Mouse (Mus musculus): Measurements from ENCODE around the gene 1700019D03Rik. TPM values are rescaled to one million over a fixed set of nuclear protein-coding genes. Genes with fewer than 3 reads are reported as not detected.

1700019D03Rik gene
- total RNA-seq (2023), result not detected

GRCm38 (mm10) chr1:53020079-53020478 is at the start of gene 1700019D03Rik:
Gene 1700019D03Rik, minus strand, starts transcription at chr1:53020179.

GRCm38 (mm10) chr1:53061340-53061739 is 41.4 kb upstream of the 1700019D03Rik start, which contains the start of gene Mstn:
Gene Mstn, plus strand, starts transcription at chr1:53061640.

Other genes starting within 250 kb of the 1700019D03Rik start
- 10 to 100 TPM; 18.3 TPM for gene Inpp1, start 202.5 kb downstream of the 1700019D03Rik start, total RNA-seq (2023)
- gene Hibch, start 175.2 kb downstream of the 1700019D03Rik start, total RNA-seq (2023), result 10 to 100 TPM in 1 of 2 experiments, 1 to 10 TPM in 1; 9.8 to 12.4 TPM
- gene Mstn, start 41.5 kb upstream of the 1700019D03Rik start, total RNA-seq (2023), result not detected
- gene 1700019A02Rik, start 167.5 kb upstream of the 1700019D03Rik start, total RNA-seq (2023), result not detected

Data from monocyte, adult 59 days (primary cell).